Mouse (Mus musculus): Measurements from ENCODE around the gene Hcar1.

Gene Hcar1

DNA sequence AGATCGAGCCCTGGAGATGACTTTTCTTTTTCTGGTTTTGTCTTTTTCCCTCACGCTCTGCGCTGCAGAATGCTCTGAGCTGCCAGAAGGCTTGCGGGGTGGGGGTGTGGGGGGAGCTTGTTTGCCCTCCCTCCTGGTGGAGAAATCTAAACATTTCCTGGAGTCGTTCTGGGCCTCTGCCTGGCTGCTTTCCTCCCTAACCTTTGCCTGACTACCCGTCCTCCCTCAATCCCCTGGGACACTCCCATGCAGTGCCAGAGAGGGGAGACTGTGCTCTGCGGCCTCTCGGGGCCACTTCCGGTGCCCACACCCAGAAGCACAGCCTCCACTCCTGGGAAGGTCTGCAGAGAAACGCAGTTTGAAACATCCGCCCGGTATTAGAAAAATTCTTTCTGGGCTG, at the start of gene Hcar1:
Gene Hcar1, minus strand, starts transcription at position 93 of the 400 bp plus-strand sequence.
- in situ Hi-C loops (cut with MboI, MseI): no loop called here

DNA sequence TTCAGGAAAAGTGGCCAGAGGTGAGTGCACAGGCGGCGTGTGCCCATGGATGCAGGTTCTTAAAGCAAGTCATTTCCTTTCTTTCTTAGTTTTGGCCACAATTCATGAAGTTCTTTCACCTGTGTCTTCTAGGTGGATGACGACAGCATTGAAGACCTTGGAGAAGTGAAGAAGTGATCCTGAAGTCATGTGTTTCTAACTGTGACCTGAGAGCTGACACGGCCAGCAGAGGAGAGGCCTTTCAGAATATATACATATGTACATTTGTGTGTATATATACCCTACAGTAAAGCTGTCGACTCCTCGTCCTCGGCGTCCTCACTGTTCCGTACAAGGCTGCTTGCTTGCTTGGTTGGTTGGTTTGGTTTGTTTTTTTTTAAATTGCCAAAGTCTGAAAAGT, 47.3 kb upstream of the Hcar1 start, which contains the start of gene Gm43518:
Gene Gm43518, plus strand, starts transcription at position 301 of the 400 bp plus-strand sequence.
- in situ Hi-C loops (cut with MboI, MseI): no loop called here

GRCm38 (mm10) chr5:123922112-123922511, 42.3 kb upstream of the Hcar1 start:
- in situ Hi-C loops (cut with MboI, MseI): no loop called here

DNA sequence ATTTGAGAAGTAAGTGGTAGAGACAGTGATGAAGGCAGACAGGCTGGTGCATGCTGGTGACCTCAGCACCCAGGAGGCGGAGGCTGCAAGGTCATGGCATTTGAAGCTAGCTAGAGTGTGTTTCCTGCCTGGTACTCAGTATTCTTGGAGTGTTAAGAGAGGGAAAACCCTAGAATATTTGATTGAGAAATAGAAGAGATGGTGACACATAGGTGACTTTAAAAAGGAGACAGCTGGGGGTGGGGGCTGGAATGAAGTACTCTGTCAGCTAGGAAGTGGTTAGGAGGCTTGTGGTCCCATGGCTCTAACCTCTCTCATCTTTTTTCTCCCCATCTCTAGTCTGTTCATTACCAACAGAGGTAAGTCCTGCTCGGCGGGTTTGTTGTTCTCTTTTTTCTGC, 35.0 kb upstream of the Hcar1 start:
- in situ Hi-C loops (cut with MboI, MseI): loop anchor here (10.0 kb wide), 1 partner anchor 1100 kb away; no protein-coding TSS in a partner anchor

DNA sequence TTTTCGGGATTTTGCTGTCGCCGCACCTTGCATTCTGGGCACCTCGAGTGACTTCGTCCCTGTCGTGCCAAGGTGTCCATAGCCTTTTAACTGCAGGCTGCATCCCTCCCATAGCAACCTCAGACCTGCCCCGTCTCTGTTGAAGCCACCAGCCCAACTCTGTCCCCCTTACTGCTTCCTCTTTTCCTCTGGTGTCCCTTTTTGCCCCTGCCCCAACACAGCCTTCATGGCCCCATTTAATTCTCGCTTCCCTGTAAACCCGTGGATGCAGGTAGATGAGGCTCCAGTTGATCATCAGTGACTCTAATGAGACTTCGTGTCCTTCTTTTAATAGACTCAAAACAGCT, 27.8 kb upstream of the Hcar1 start:
- in situ Hi-C loops (cut with MboI, MseI): no loop called here

- in situ Hi-C loops (cut with MboI, MseI): no loop called here
These were observed 27.3 kb upstream of the Hcar1 start, which contains the start of gene Denr for GRCm38 (mm10) chr5:123906976-123907630. Gene Denr, plus strand, starts transcription at chr5:123907175.

GRCm38 (mm10) chr5:123906146-123906975, 26.5 kb upstream of the Hcar1 start:
- in situ Hi-C loops (cut with MboI, MseI): no loop called here

DNA sequence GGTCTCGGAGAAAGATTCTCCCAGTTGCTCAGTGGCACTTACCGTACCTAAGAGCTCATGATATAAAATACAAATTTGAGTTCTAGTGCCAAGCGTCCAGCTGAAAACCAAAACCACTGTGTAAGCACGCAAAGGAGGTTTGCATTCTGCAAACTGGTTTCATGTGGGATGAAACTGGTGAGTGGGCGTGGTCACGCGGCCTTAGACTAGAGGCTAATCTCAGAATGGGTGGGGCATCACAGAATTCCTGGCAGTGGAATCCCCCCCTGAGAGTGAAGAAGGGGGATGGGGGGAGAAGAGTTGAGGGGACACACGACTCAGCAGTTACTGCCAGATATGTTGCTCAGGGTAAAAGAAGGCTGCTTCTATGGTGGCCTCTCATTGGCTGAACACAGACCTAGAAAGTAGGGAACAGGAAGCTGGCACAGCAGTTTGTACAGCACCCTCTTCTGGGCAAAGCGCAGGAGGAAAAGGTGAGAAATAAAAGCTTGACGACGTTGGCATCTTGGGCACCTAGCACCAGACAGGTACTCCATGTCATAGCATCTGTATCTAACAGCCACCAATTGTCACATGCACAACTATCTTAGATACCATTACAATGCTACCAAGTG, 24.3 kb upstream of the Hcar1 start:
- in situ Hi-C loops (cut with MboI, MseI): no loop called here

- in situ Hi-C loops (cut with MboI, MseI): no loop called here
These were observed 17.5 kb upstream of the Hcar1 start for GRCm38 (mm10) chr5:123897352-123897751.

- in situ Hi-C loops (cut with MboI, MseI): no loop called here
These were observed 16.6 kb upstream of the Hcar1 start for GRCm38 (mm10) chr5:123896395-123896794.

- in situ Hi-C loops (cut with MboI, MseI): no loop called here
These were observed 13.7 kb upstream of the Hcar1 start for GRCm38 (mm10) chr5:123893520-123893919.

DNA sequence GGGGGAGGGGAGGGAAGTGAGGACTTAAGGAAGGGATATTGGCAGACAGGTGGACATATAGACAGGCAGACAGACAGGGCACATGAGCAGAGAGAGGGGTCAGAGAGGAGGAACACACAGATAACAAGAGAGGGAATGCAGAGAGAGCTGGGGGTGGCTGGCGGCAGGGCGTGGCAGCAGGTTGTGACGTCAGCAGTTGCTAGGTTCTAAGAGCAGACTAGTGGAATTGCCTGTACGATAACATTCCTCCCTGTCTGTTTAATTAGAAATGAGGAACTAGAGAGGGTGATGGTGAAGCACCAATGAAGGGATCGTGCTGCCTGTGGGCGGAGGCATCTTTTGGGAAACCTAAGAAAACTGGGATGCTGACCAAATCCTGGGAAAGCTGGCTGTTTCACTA, 11.8 kb upstream of the Hcar1 start:
- in situ Hi-C loops (cut with MboI, MseI): no loop called here

GRCm38 (mm10) chr5:123890987-123891386, 11.2 kb upstream of the Hcar1 start:
- in situ Hi-C loops (cut with MboI, MseI): no loop called here

DNA sequence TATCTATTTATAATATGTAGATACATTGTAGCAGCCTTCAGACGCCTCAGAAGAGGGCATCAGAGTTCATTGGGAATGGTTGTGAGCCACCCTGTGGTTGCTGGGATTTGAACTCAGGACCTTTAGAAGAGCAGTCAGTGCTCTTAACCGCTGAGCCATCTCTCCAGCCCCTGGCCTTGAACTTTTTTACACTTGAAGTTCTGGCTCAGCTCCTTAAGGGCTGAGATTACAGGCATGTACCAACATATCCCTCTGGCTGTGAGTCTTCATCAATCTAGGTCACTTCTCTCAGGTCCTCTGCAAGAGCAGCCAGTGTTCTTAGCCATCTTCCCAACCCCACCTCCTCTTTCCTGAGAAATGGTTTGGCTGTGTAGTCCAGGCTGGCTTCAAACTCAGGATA, 10.5 kb upstream of the Hcar1 start:
- in situ Hi-C loops (cut with MboI, MseI): no loop called here

DNA sequence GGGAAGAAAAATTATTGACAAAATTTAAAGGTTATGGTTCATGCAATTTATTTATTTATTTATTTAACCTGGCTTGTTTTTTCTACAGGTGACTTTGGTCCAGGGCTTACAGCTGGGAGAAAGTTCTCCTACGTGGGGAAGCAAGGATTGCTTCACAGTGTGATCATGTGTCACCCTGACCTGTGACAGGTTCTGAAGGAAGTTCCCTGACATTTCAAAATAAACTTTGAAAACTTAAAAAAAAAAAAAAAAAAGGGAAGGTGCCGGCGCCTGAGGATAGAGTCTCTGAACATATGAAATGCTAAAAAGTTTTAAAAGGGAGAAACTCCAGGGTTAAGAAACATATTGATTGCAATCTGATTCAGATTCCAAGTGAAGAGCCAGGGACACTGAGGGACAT, 6.5 kb upstream of the Hcar1 start:
- in situ Hi-C loops (cut with MboI, MseI): no loop called here

- in situ Hi-C loops (cut with MboI, MseI): no loop called here
These were observed 4.5 kb upstream of the Hcar1 start for GRCm38 (mm10) chr5:123884332-123884731.

- in situ Hi-C loops (cut with MboI, MseI): no loop called here
These were observed 4.1 kb upstream of the Hcar1 start for GRCm38 (mm10) chr5:123883891-123884290.

DNA sequence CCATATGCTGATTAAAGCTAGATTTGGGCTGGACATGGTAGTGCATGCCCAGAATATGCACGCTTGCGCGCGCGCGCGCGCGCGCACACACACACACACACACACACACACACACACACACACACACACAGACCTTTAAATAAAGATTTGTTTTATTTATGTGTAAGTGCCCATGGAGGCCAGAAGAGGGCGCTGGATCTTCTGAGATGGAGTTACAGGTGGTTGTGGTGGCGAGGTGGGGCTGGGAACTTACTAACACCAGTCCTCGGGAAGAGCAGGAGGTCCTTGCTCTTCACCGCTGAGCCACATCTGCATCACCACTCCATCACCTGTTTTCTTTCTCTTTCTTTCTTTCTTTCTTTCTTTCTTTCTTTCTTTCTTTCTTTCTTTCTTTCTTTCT, 958 bp upstream of the Hcar1 start:
- in situ Hi-C loops (cut with MboI, MseI): no loop called here

DNA sequence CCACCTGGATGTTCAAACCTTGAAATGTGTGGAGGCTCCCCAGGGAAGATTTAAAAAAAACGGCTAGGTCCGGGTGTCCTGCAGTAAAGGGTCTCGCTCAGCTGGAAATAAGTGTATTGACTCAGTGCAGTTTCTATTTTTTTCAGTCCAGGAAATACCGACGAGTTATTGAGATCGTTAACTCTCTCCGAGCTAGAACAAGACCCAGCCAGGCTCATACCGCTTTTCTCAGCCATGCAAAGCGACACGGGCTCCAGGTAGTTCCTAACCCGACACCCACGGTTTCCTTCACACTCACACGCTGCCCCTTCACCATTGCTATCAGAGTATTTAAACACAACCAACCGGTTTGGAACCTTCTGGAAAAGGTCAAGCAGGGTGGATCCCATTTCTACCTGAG, 1.8 kb downstream of the Hcar1 start:
- in situ Hi-C loops (cut with MboI, MseI): no loop called here

- in situ Hi-C loops (cut with MboI, MseI): no loop called here
These were observed 5.6 kb downstream of the Hcar1 start for GRCm38 (mm10) chr5:123874177-123874576.

GRCm38 (mm10) chr5:123869615-123870014, 10.2 kb downstream of the Hcar1 start:
- in situ Hi-C loops (cut with MboI, MseI): no loop called here

DNA sequence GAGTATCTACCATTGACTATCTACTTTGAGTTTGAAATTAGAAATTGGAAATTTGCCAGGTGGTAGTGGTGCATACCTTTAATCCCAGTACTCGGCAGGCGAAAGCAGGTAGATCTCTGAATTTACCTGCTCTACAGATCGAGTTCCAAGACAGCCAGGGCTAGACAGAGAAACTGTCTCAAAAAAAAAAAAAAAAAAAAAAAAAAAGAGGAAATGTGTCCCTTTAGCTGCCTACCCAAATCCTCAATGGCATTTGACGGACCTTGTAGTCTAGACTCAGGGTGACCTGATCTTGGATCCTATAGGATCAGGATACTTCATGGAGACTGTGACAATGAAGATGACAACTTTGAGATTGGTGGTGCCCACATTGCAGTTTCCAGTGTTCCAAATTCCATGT, 13.4 kb downstream of the Hcar1 start:
- in situ Hi-C loops (cut with MboI, MseI): no loop called here

DNA sequence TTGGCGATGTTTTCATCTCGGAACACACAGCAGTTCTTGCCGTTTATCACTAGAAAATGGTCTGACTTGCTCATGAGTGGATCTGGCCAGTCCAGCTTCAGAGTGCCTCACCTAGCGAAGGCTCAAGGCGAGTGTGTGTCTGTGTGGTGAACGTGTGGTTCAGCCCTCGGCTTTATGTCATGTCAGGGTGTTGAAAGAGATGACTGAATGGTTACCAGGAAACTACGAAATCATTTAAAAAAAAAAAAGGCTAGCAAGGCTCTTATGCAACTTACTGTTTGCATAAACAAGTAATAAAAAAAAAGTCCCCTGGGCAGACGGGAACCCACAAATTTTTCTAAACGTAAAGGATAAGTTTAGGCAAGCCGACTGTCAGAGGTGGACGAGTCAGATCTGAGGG, 14.5 kb downstream of the Hcar1 start, which contains the start of gene Hcar2:
Gene Hcar2, minus strand, starts transcription at position 135 of the 400 bp plus-strand sequence.
- in situ Hi-C loops (cut with MboI, MseI): no loop called here
